Mouse (Mus musculus): ENCODE results near the gene Rbl2.

Rbl2 gene

GRCm38 (mm10) chr8:91111868-91112477, 42.1 kb downstream of the Rbl2 start:
- DNase-seq: no peak

- DNase-seq: no peak
Observed at GRCm38 (mm10) chr8:91114428-91114827, 44.6 kb downstream of the Rbl2 start.

GRCm38 (mm10) chr8:91114910-91115309, 45.1 kb downstream of the Rbl2 start:
- DNase-seq: no peak

- peak; percentile 21 to 26 for DNase-seq
Observed at GRCm38 (mm10) chr8:91117537-91117936, 47.7 kb downstream of the Rbl2 start.

GRCm38 (mm10) chr8:91118131-91118530, 48.3 kb downstream of the Rbl2 start:
- DNase-seq: no peak

GRCm38 (mm10) chr8:91124315-91124714, 54.5 kb downstream of the Rbl2 start:
- DNase-seq: no peak

- no peak for DNase-seq
Observed at GRCm38 (mm10) chr8:91126786-91127185, 56.9 kb downstream of the Rbl2 start.

- no peak for DNase-seq
Observed at GRCm38 (mm10) chr8:91132731-91133130, 62.9 kb downstream of the Rbl2 start.

GRCm38 (mm10) chr8:91133441-91134069, 63.7 kb downstream of the Rbl2 start:
- peak in 1 of 2 experiments; percentile 87 for DNase-seq

GRCm38 (mm10) chr8:91134070-91134475, 64.2 kb downstream of the Rbl2 start:
- peak; percentile 96 to 97 for DNase-seq

- no peak for DNase-seq
Observed at GRCm38 (mm10) chr8:91134659-91135058, 64.8 kb downstream of the Rbl2 start.

GRCm38 (mm10) chr8:91135308-91136181, 65.7 kb downstream of the Rbl2 start:
- no peak for DNase-seq

GRCm38 (mm10) chr8:91140828-91141227, 71.0 kb downstream of the Rbl2 start:
- DNase-seq: no peak

- peak in 1 of 2 experiments; percentile 25 for DNase-seq
Observed at GRCm38 (mm10) chr8:91147715-91148114, 77.9 kb downstream of the Rbl2 start.

- no peak for DNase-seq
Observed at GRCm38 (mm10) chr8:91148643-91149178, 78.9 kb downstream of the Rbl2 start.

- no peak for DNase-seq
Observed at GRCm38 (mm10) chr8:91149298-91149697, 79.4 kb downstream of the Rbl2 start.

- no peak for DNase-seq
Observed at GRCm38 (mm10) chr8:91151531-91151930, 81.7 kb downstream of the Rbl2 start.

GRCm38 (mm10) chr8:91153831-91154230, 84.0 kb downstream of the Rbl2 start:
- no peak for DNase-seq

GRCm38 (mm10) chr8:91154564-91154963, 84.7 kb downstream of the Rbl2 start:
- DNase-seq: peak in 1 of 2 experiments; percentile 23

GRCm38 (mm10) chr8:91158617-91159016, 88.8 kb downstream of the Rbl2 start:
- DNase-seq: no peak

GRCm38 (mm10) chr8:91159959-91160800, 90.3 kb downstream of the Rbl2 start:
- DNase-seq: peak; percentile 44 to 63

GRCm38 (mm10) chr8:91170152-91170551, 100.3 kb downstream of the Rbl2 start:
- no peak for DNase-seq

Data from thymus, postnatal 36 days (tissue).